Mouse (Mus musculus) stomach, postnatal 0 days (tissue): ENCODE measurements around the gene Zfp605.

Source experiments
- CTCF ChIP-seq: IDR thresholded peaks from 2 replicates; pipeline ENCODE4 v1.5.1; 2016; ENCODE audit warnings: antibody characterized with exemption, low read depth, mild to moderate bottlenecking, moderate library complexity
- EP300 ChIP-seq: optimal IDR thresholded peaks from 2 replicates; pipeline ENCODE3; 2016; ENCODE audit warnings: antibody characterized with exemption

- TF ChIP-seq CTCF (no peak), EP300 (no peak)
Observed at GRCm38 (mm10) chr5:110086161-110086866, 23.6 kb upstream of the Zfp605 start.
